Mouse (Mus musculus) intestine, postnatal 0 days (tissue): ENCODE measurements around the gene Gm12117. TPM values are rescaled to one million over a fixed set of nuclear protein-coding genes. Genes with fewer than 3 reads are reported as not detected.

Experiments used
- ATAC-seq: fragments of 200-750 bp; cut with Nextera tagmentation; 2 replicates; pipeline ENCODE4 v1.8.0; 2017; ENCODE audit warnings: mild to moderate bottlenecking, moderate TSS enrichment, moderate library complexity
- H3K27ac ChIP-seq: fragments of 300-500 bp; sonication (generic); 2 replicates; pipeline ENCODE4 v1.5.1; 2014; ENCODE audit warnings: mild to moderate bottlenecking, low read depth, low read length, moderate library complexity
- H3K27me3 ChIP-seq: fragments of 300-500 bp; sonication (generic); replicated peaks from 2 replicates; pipeline ENCODE4 v1.6.1; 2014; ENCODE audit warnings: low read length, mixed read lengths; ENCODE audit not compliant: control insufficient read depth, insufficient read depth
- H3K36me3 ChIP-seq: fragments of 300-500 bp; sonication (generic); 2 replicates; pipeline ENCODE4 v1.6.1; 2014; ENCODE audit warnings: mild to moderate bottlenecking, moderate library complexity; ENCODE audit not compliant: control insufficient read depth, insufficient read depth
- H3K4me1 ChIP-seq: fragments of 300-500 bp; sonication (generic); replicated peaks from 2 replicates; pipeline ENCODE4 v1.6.1; 2014; ENCODE audit warnings: antibody characterized with exemption, low read length, mixed read lengths; ENCODE audit not compliant: control insufficient read depth, insufficient read depth
- H3K4me2 ChIP-seq: fragments of 300-500 bp; sonication (generic); replicated peaks from 2 replicates; pipeline ENCODE4 v1.6.1; 2014; ENCODE audit warnings: low read depth, mild to moderate bottlenecking, moderate library complexity
- H3K4me3 ChIP-seq: fragments of 300-500 bp; sonication (generic); 2 replicates; pipeline ENCODE4 v1.5.1; 2014; ENCODE audit warnings: low read depth, low read length
- H3K9ac ChIP-seq: fragments of 300-500 bp; sonication (generic); 2 replicates; pipeline ENCODE4 v1.6.1; 2014; ENCODE audit warnings: mild to moderate bottlenecking, low read depth, low read length
- H3K9me3 ChIP-seq: fragments of 300-500 bp; sonication (generic); 2 replicates; pipeline ENCODE4 v1.6.1; 2016; ENCODE audit warnings: mixed run types; ENCODE audit not compliant: control insufficient read depth
- CTCF ChIP-seq: sonication (generic); IDR thresholded peaks from 2 replicates; pipeline ENCODE4 v1.5.1; 2016; ENCODE audit warnings: low read depth, mild to moderate bottlenecking, control low read depth, antibody characterized with exemption, moderate library complexity
- WGBS: fragments of 180-500 bp; shearing (Covaris S2); extraction: QIAGEN DNeasy Blood & Tissue Kit; methylation state at CpG from one replicate; pipeline ENCODE4 v1.1.7; 2014; 5-methylcytosine and 5-hydroxymethylcytosine counted together
- polyA plus RNA-seq: library from polyadenylated mRNA; unstranded; fragments of >200 nt; fragmentation: Nextera tagmentation; extraction: Ambion mirVana; gene quantifications from 2 replicates; pipeline ENCODE4 v1.2.1, GENCODE M21; 2015

Gene Gm12117
- polyA plus RNA-seq, 1 experiment from 2014 or later, result not detected

DNA sequence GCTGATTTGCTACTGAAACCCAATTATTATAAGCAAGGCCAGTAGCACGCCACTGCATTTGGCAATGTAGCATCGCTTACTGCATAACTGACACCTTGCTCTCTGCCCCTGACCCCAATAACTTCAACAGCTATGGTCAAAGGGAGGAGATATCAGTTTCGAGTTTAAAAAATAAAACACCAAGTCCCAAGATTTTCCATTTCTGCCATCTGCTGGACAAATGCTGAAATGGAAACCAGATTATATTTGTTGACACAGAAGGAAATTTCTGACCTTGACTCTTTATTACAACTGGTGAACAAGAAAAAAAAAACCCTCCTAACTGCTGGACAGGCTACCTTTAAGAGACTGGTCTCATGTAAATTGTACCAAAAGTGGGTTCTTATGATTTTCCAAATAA lies 18.9 kb upstream of the Gm12117 start:
- no peak for ATAC-seq
- WGBS, result 36% methylated on average over 3 of the region's 3 CpGs
- Histone ChIP-seq H3K4me1 (no peaks in the 10 kb centered on the region), H3K27ac (no peak overlapping the region), H3K9ac (no peak overlapping the region), H3K9me3 (no peaks in the 10 kb centered on the region), H3K36me3 (no peaks in the 10 kb centered on the region), H3K4me3 (no peak overlapping the region), H3K27me3 (no peaks in the 10 kb centered on the region), H3K4me2 (no peak overlapping the region)
- peak; percentile 68 for TF ChIP-seq CTCF

DNA sequence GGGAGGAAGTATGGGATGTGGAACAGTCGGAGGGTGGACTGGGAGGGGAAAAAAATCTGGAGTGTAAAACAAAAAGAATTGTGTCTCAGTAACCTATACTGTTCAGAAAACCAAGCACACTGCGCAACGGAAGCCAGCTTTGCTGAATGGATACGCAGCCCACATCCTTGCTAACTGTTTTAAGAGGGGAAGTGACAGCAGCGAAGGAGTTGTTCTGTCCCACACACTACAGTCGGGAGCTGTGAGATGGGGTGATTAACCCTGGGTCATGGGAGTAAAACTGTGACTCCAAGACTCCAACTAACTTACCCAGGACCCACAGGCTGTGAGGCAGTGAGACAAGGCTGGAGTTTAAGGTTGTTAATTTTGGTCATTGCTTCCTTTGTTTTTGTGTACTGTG lies 17.5 kb upstream of the Gm12117 start:
- Histone ChIP-seq H3K4me3 (no peak overlapping the region), H3K9ac (no peak overlapping the region), H3K9me3 (no peaks in the 10 kb centered on the region), H3K36me3 (no peaks in the 10 kb centered on the region), H3K4me2 (no peak overlapping the region), H3K4me1 (no peaks in the 10 kb centered on the region), H3K27ac (no peak overlapping the region), H3K27me3 (no peaks in the 10 kb centered on the region)
- 55% methylated on average over 6 of the region's 6 CpGs for WGBS
- no peak for TF ChIP-seq CTCF
- ATAC-seq, result no peak

DNA sequence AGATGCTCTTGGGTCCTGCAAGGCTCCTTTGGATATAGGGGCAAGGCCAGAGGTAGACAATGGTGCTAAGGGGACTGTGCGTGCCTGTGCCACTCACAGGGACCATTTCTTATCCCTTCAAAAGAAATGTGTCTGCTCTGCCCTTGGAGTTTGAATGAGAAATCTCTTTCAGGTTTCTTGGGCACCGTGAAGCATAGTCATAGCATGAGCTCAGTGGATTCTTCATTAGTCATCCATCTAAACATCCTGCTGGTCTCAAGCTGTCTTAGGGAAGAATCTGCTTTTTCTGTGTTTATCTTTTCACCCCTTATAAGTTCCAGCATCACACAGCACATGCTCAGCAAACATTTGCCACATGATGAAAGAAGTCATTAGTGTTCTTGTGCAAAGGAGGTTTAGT lies 2.0 kb upstream of the Gm12117 start:
- no peaks in the 10 kb centered on the region for H3K27me3 ChIP-seq
- no peak for TF ChIP-seq CTCF
- H3K36me3 ChIP-seq, result no peaks in the 10 kb centered on the region
- no peak overlapping the region for H3K4me2 ChIP-seq
- H3K4me3 ChIP-seq, result no peak overlapping the region
- H3K27ac ChIP-seq, result no peak overlapping the region
- H3K9me3 ChIP-seq, result no peaks in the 10 kb centered on the region
- 86% methylated on average over 2 of the region's 2 CpGs for WGBS
- H3K4me1 ChIP-seq, result no peaks in the 10 kb centered on the region
- no peak for ATAC-seq
- H3K9ac ChIP-seq, result no peak overlapping the region

DNA sequence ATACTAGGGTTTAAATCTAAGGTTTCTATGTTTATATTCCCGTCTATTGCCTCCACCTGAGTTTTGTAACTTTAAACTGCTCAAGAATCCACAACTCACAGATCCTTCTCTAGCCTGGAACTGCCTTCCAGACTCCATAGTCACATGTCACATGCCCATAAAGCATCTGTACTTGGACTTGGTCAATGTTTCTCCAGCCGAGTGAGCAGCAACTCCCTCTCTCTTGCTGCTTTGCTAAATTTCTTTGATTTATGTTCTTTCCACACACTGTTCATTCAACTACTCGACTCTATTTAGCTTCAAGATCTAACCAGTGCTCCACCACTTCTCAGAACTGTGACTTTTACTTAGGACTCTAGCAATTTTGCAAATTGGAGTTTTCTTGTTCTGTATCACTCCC lies 1.7 kb downstream of the Gm12117 start:
- Histone ChIP-seq H3K27me3 (no peaks in the 10 kb centered on the region), H3K4me1 (no peaks in the 10 kb centered on the region), H3K4me2 (no peak overlapping the region), H3K27ac (no peak overlapping the region), H3K36me3 (no peaks in the 10 kb centered on the region), H3K4me3 (no peak overlapping the region), H3K9me3 (no peaks in the 10 kb centered on the region), H3K9ac (no peak overlapping the region)
- no peak for TF ChIP-seq CTCF
- 65% methylated on average over 3 of the region's 3 CpGs for WGBS
- ATAC-seq, result no peak

DNA sequence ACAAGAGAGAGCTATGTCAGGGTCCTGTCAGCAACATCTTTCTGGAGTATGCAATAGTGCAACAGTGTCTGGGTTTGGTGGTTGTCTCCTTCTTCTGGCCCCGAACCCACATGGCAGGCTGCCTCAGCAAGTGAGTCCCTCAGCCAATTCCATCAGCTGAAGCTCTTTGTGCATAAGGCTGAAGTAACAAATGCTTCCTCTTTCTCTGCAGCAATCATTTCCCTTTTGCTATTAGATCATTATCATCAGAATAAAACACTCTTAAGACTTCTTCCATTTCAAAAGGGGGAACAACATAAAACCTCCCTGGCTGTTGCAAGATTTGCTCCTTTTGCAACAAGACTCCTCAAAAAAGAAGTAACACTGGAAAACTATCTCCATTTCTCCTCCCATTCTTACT lies 2.2 kb downstream of the Gm12117 start:
- no peak for TF ChIP-seq CTCF
- 67% methylated on average over 1 of the region's 1 CpGs for WGBS
- no peak overlapping the region for H3K9ac ChIP-seq

DNA sequence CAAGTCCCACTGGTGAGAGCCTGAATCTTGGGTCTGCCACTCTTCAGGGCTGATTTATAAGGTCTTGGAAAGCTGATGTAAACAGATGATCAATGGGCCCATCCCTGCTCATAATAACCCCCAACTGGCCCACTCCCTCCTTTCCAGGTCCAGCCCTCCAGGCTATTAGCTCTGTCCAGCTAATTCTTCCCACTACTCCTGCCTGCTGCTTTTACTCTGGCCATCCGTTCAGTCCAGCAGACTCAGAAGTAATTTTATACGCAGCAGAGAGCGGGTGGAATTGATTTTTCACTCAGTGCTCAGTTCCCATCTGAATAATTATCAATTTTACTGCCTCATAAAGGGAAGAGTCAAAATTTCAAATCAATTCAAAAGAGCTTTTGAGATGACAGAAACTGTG lies 36.2 kb downstream of the Gm12117 start:
- Histone ChIP-seq H3K9ac (no peak overlapping the region), H3K27me3 (no peaks in the 10 kb centered on the region), H3K36me3 (no peaks in the 10 kb centered on the region), H3K4me3 (no peak overlapping the region), H3K9me3 (no peaks in the 10 kb centered on the region), H3K4me2 (no peak overlapping the region), H3K27ac (no peak overlapping the region), H3K4me1 (no peaks in the 10 kb centered on the region)
- 67% methylated on average over 3 of the region's 3 CpGs for WGBS
- no peak for ATAC-seq
- TF ChIP-seq CTCF, result no peak

More for the DNA sequence above, 2.2 kb downstream of the Gm12117 start:
- no peaks in the 10 kb centered on the region for H3K4me1 ChIP-seq
- no peak overlapping the region for H3K4me3 ChIP-seq
- H3K27ac ChIP-seq, result no peak overlapping the region
- no peak for ATAC-seq
- H3K9me3 ChIP-seq, result no peaks in the 10 kb centered on the region
- no peaks in the 10 kb centered on the region for H3K27me3 ChIP-seq
- H3K36me3 ChIP-seq, result no peaks in the 10 kb centered on the region
- no peak overlapping the region for H3K4me2 ChIP-seq

DNA sequence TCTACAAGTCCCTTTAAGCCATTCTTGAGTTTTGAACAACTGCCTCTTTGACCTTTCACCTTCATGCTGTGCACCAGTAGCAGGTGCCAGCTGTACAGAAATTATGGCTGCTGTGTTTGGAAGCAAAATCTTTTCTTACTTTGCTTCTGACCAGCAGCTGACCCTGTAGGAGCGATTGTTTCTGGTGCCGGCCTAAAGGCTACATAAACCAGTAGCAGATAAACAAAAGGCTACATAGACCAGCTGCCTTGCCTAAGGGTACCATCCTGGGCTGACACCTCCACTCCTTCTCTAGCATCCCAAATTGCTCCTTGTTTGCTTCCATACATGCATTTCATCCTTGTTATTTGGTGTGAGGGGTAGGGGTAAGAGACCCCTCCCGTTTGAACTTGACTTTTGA lies 42.4 kb downstream of the Gm12117 start:
- no peak for ATAC-seq
- TF ChIP-seq CTCF, result no peak
- Histone ChIP-seq H3K4me2 (no peak overlapping the region), H3K27me3 (no peaks in the 10 kb centered on the region), H3K27ac (no peak overlapping the region), H3K9me3 (no peaks in the 10 kb centered on the region), H3K4me3 (no peak overlapping the region), H3K4me1 (no peaks in the 10 kb centered on the region), H3K36me3 (no peaks in the 10 kb centered on the region), H3K9ac (no peak overlapping the region)
- 61% methylated on average over 3 of the region's 3 CpGs for WGBS
